Mouse (Mus musculus) bone marrow macrophage, adult 2 months (primary cell): Measurements from ENCODE around the gene Ssh2.

Experiments used
- CTCF ChIP-seq: IDR thresholded peaks from 2 replicates; pipeline ENCODE4 v1.5.1; 2012; ENCODE audit warnings: low read depth, mild to moderate bottlenecking, low read length, moderate library complexity
- POLR2A ChIP-seq: IDR thresholded peaks from 2 replicates; pipeline ENCODE4 v1.6.1; 2012; ENCODE audit warnings: mild to moderate bottlenecking, low read depth, low read length, borderline replicate concordance

DNA sequence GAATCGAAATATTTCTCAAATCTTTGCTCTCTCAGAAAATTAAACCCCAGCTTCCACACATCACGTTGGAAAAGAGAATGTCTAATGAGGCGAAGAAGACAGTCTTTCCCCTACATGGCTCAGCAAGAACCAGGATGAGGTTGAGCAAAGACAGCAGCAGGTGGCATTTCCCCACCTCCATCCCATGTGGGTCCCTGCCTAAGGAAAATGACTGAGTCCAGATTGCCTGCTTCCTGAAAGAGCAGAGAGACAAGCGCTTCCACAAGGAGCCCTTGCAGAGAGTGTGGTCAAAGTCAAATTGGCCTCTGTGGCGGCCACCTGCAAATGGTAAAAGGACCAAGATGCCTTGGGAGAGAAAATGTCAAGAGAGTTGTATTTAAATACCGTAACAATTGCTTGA, 274.4 kb downstream of the Ssh2 start:
- no peak for TF ChIP-seq POLR2A
- no peak for TF ChIP-seq CTCF
